Mouse (Mus musculus) CD4-positive helper T cell, adult 2 months (primary cell): ENCODE measurements at regions not wholly inside any gene's neighbourhood (a gene's known extent, or its start where the extent isn't known, plus 50 kb on each side); places are given as distances from the start of the nearest gene placed in this dataset.

Experiments used
- DNase-seq: peaks from one replicate; pipeline ENCODE4 v3.0.0-alpha.2; 2012; ENCODE audit warnings: low read depth, missing footprints, low spot score

- no peak for DNase-seq
Measured at GRCm38 (mm10) chr13:60237091-60237490, 59.9 kb upstream of the Gas1 start.

GRCm38 (mm10) chr13:60242447-60243109, 65.4 kb upstream of the Gas1 start:
- DNase-seq: no peak

GRCm38 (mm10) chr13:60243110-60243481, 65.9 kb upstream of the Gas1 start:
- DNase-seq: no peak

GRCm38 (mm10) chr13:60255162-60255561, 78.0 kb upstream of the Gas1 start:
- no peak for DNase-seq

- no peak for DNase-seq
Measured at GRCm38 (mm10) chr13:60255715-60256114, 78.5 kb upstream of the Gas1 start.

GRCm38 (mm10) chr13:60256997-60257396, 79.8 kb upstream of the Gas1 start:
- no peak for DNase-seq

- DNase-seq: no peak
Measured at GRCm38 (mm10) chr13:60257878-60258277, 80.7 kb upstream of the Gas1 start.

GRCm38 (mm10) chr13:60262449-60263028, 85.4 kb upstream of the Gas1 start:
- no peak for DNase-seq

- DNase-seq: no peak
Measured at GRCm38 (mm10) chr13:60264504-60264903, 87.3 kb upstream of the Gas1 start.

- DNase-seq: no peak
Measured at GRCm38 (mm10) chr13:60267557-60267956, 90.4 kb upstream of the Gas1 start.

- DNase-seq: no peak
Measured at GRCm38 (mm10) chr13:60268256-60268655, 91.1 kb upstream of the Gas1 start.

GRCm38 (mm10) chr13:60269406-60269841, 92.3 kb upstream of the Gas1 start:
- no peak for DNase-seq

GRCm38 (mm10) chr13:60270526-60270925, 93.4 kb upstream of the Gas1 start:
- DNase-seq: no peak

GRCm38 (mm10) chr13:60273331-60273730, 96.2 kb upstream of the Gas1 start:
- DNase-seq: no peak

- DNase-seq: no peak
Measured at GRCm38 (mm10) chr13:60282543-60283251, 105.5 kb upstream of the Gas1 start.

GRCm38 (mm10) chr13:60286525-60287224, 109.5 kb upstream of the Gas1 start:
- no peak for DNase-seq

- DNase-seq: no peak
Measured at GRCm38 (mm10) chr13:60289650-60290049, 112.5 kb upstream of the Gas1 start.

- DNase-seq: no peak
Measured at GRCm38 (mm10) chr13:60290820-60291219, 113.7 kb upstream of the Gas1 start.

- no peak for DNase-seq
Measured at GRCm38 (mm10) chr13:60291344-60291743, 114.2 kb upstream of the Gas1 start.

GRCm38 (mm10) chr13:60296201-60296895, 119.2 kb upstream of the Gas1 start:
- DNase-seq: no peak

- no peak for DNase-seq
Measured at GRCm38 (mm10) chr13:60296896-60297275, 119.7 kb upstream of the Gas1 start.

- no peak for DNase-seq
Measured at GRCm38 (mm10) chr13:60298575-60298974, 121.4 kb upstream of the Gas1 start.
